Mouse (Mus musculus) MEL (cell line): Measurements from ENCODE around the gene Exoc4. TPM values are rescaled to one million over a fixed set of nuclear protein-coding genes. Genes with fewer than 3 reads are reported as not detected.

Experiments used
- DNase-seq: peaks from one replicate; pipeline ENCODE4 v3.0.0; 2011; ENCODE audit warnings: low read depth, low spot score
- H3K27ac ChIP-seq: 2 replicates; pipeline ENCODE4 v1.5.1; 2012; ENCODE audit warnings: low read depth, mild to moderate bottlenecking, control low read depth, low read length, moderate library complexity; ENCODE audit not compliant: control insufficient read depth
- H3K27me3 ChIP-seq, 2 experiments: fragments of 150-350 bp in 1 of 2; sonication (generic) in 1 of 2; 2 replicates each; pipeline ENCODE4 v1.6.1; 2012; ENCODE audit warnings: low read length in 2 of 2, mild to moderate bottlenecking in 2 of 2, improper control_type of control experiment in 1 of 2, moderate library complexity in 1 of 2; ENCODE audit not compliant: insufficient read depth in 2 of 2, control insufficient read depth in 1 of 2
- H3K36me3 ChIP-seq, 2 experiments: 2 replicates each; pipeline ENCODE4 v1.6.1; 2012 to 2014; ENCODE audit warnings: low read length in 2 of 2, improper control_type of control experiment in 1 of 2, inconsistent platforms in 1 of 2, mild to moderate bottlenecking in 1 of 2; ENCODE audit not compliant: insufficient read depth in 2 of 2, control insufficient read depth in 1 of 2
- H3K4me1 ChIP-seq, 2 experiments: fragments of 150-350 bp in 1 of 2; sonication (generic) in 1 of 2; 2 replicates each; pipeline ENCODE4 v1.6.1; 2012; ENCODE audit warnings: low read length in 2 of 2, improper control_type of control experiment in 1 of 2, mild to moderate bottlenecking in 1 of 2; ENCODE audit not compliant: insufficient read depth in 2 of 2, control insufficient read depth in 1 of 2
- H3K4me3 ChIP-seq, 2 experiments: fragments of 150-350 bp in 1 of 2; sonication (generic) in 1 of 2; 2 replicates each; pipeline ENCODE4 v1.5.1; 2012; ENCODE audit warnings: low read depth in 2 of 2, low read length in 2 of 2, mild to moderate bottlenecking in 2 of 2, moderate library complexity in 2 of 2, control low read depth in 1 of 2, improper control_type of control experiment in 1 of 2; ENCODE audit not compliant: control insufficient read depth in 1 of 2, insufficient read depth in 1 of 2
- H3K79me2 ChIP-seq: 2 replicates; pipeline ENCODE4 v1.6.1; 2012; ENCODE audit warnings: mild to moderate bottlenecking, low read length, moderate library complexity; ENCODE audit not compliant: control insufficient read depth, poor library complexity, insufficient read depth
- H3K9ac ChIP-seq: 2 replicates; pipeline ENCODE4 v1.6.1; 2012; ENCODE audit warnings: low read depth, mild to moderate bottlenecking, control low read depth, low read length, moderate library complexity; ENCODE audit not compliant: control insufficient read depth, poor library complexity, severe bottlenecking
- H3K9me3 ChIP-seq: fragments of 150-350 bp; sonication (generic); replicated peaks from 2 replicates; pipeline ENCODE4 v1.6.1; 2012; ENCODE audit warnings: mild to moderate bottlenecking, low read length, improper control_type of control experiment, moderate library complexity; ENCODE audit not compliant: insufficient read depth
- BHLHE40 ChIP-seq: IDR thresholded peaks from 2 replicates; pipeline ENCODE4 v1.6.1; 2012; ENCODE audit warnings: low read depth, mild to moderate bottlenecking, inconsistent platforms, low read length, improper control_type of control experiment, borderline replicate concordance
- CHD1 ChIP-seq: IDR thresholded peaks from 2 replicates; pipeline ENCODE4 v1.6.1; 2012; ENCODE audit warnings: low read depth, mild to moderate bottlenecking, inconsistent platforms, low read length, improper control_type of control experiment
- E2F4 ChIP-seq: IDR thresholded peaks from 2 replicates; pipeline ENCODE4 v1.6.1; 2011; ENCODE audit warnings: low read depth, low read length, improper control_type of control experiment, borderline replicate concordance
- ELF1 ChIP-seq: IDR thresholded peaks from 2 replicates; pipeline ENCODE4 v1.6.1; 2014; ENCODE audit warnings: low read depth, mild to moderate bottlenecking, inconsistent platforms, low read length, improper control_type of control experiment, moderate library complexity
- GABPA ChIP-seq: IDR thresholded peaks from 2 replicates; pipeline ENCODE4 v1.6.1; 2012; ENCODE audit warnings: low read depth, mild to moderate bottlenecking, inconsistent platforms, low read length, improper control_type of control experiment, moderate library complexity
- HCFC1 ChIP-seq: IDR thresholded peaks from 2 replicates; pipeline ENCODE4 v1.6.1; 2012; ENCODE audit warnings: low read depth, mild to moderate bottlenecking, inconsistent platforms, low read length, improper control_type of control experiment, moderate library complexity
- KAT2A ChIP-seq: conservative IDR thresholded peaks from 2 replicates; pipeline ENCODE4 v1.6.1; 2012; ENCODE audit warnings: low read depth, low read length, improper control_type of control experiment, inconsistent platforms
- MAFK ChIP-seq: IDR thresholded peaks from 2 replicates; pipeline ENCODE4 v1.6.1; 2011; ENCODE audit warnings: low read depth, mild to moderate bottlenecking, low read length, improper control_type of control experiment, borderline replicate concordance
- MAX ChIP-seq: IDR thresholded peaks from 2 replicates; pipeline ENCODE4 v1.6.1; 2011; ENCODE audit warnings: low read length, improper control_type of control experiment
- MXI1 ChIP-seq: IDR thresholded peaks from 2 replicates; pipeline ENCODE4 v1.6.1; 2011; ENCODE audit warnings: mild to moderate bottlenecking, low read depth, low read length, improper control_type of control experiment
- POLR2A ChIP-seq, 2 experiments: IDR thresholded peaks; 2 replicates each; pipeline ENCODE4 v1.6.1; 2011 to 2012; ENCODE audit warnings: low read length in 2 of 2, mild to moderate bottlenecking in 2 of 2, control low read depth in 1 of 2, improper control_type of control experiment in 1 of 2, low read depth in 1 of 2, moderate library complexity in 1 of 2; ENCODE audit not compliant: control insufficient read depth in 1 of 2, insufficient read depth in 1 of 2, poor library complexity in 1 of 2
- SMC3 ChIP-seq: IDR thresholded peaks from 2 replicates; pipeline ENCODE4 v1.6.1; 2011; ENCODE audit warnings: low read depth, low read length, improper control_type of control experiment
- TAL1 ChIP-seq: IDR thresholded peaks from 2 replicates; pipeline ENCODE4 v1.6.1; 2012; ENCODE audit warnings: mild to moderate bottlenecking, inconsistent platforms, low read length, moderate library complexity, mixed read lengths
- UBTF ChIP-seq: IDR thresholded peaks from 2 replicates; pipeline ENCODE4 v1.6.1; 2012; ENCODE audit warnings: low read depth, mild to moderate bottlenecking, inconsistent platforms, low read length, improper control_type of control experiment, moderate library complexity, borderline replicate concordance; ENCODE audit not compliant: insufficient read depth
- USF1 ChIP-seq: IDR thresholded peaks from 2 replicates; pipeline ENCODE4 v1.6.1; 2014; ENCODE audit warnings: low read depth, mild to moderate bottlenecking, inconsistent platforms, low read length, improper control_type of control experiment, moderate library complexity
- USF2 ChIP-seq, 2 experiments: IDR thresholded peaks; 2 replicates each; pipeline ENCODE4 v1.6.1; 2011 to 2012; ENCODE audit warnings: improper control_type of control experiment in 2 of 2, low read length in 2 of 2, borderline replicate concordance in 1 of 2, inconsistent platforms in 1 of 2, low read depth in 1 of 2, mild to moderate bottlenecking in 1 of 2; ENCODE audit not compliant: insufficient read depth in 1 of 2
- ZNF384 ChIP-seq: IDR thresholded peaks from 2 replicates; pipeline ENCODE4 v1.6.1; 2012; ENCODE audit warnings: low read depth, mild to moderate bottlenecking, inconsistent platforms, low read length, improper control_type of control experiment
- polyA plus RNA-seq, 2 experiments: library from polyadenylated mRNA; stranded (reverse) in 1 of 2; unstranded in 1 of 2; fragments of >175 nt in 1 of 2; fragments of >200 nt in 1 of 2; gene quantifications; 2 replicates each; pipeline versions ENCODE4 v1.2.1 to v1.2.4; 2012; ENCODE audit warnings: low replicate concordance in 2 of 2, low read depth in 1 of 2; ENCODE audit not compliant: insufficient read length in 2 of 2, insufficient read depth in 1 of 2, missing spikeins in 1 of 2
- total RNA-seq: library from RNA; depleted of rRNA; stranded (reverse); fragments of 300-350 nt; gene quantifications from 2 replicates; pipeline ENCODE4 v1.2.3, GENCODE M21; 2012

Exoc4 gene
- total and polyA plus RNA-seq, 3 experiments: 16.4 to 22.6 TPM; not detected in 1

DNA sequence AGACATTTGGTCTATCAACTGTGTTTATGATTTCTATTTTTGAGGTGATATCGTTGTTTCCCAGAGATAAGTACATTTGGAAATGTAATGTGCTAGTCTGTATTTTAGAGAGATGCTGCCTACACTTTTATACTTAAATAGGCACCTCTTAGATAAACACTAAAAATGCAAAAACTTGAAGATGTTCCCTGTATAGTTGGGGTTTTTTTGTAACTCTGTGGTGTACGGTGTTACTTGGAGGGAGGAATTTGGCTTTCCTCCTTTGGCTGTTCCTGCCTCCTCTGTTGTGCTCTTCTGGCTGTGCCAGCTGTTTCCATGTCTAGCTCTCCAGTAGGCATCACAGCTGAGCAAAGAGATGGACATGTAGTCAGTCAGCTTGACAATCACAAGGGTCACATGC, 638.1 kb downstream of the Exoc4 start:
- peaks cover 2 to 10% of the 10 kb centered on the region in 2 experiments; a peak in 2 of 4 replicates for H3K4me1 ChIP-seq
- no peak for TF ChIP-seq SMC3
- no peaks in the 10 kb centered on the region for H3K27me3 ChIP-seq

DNA sequence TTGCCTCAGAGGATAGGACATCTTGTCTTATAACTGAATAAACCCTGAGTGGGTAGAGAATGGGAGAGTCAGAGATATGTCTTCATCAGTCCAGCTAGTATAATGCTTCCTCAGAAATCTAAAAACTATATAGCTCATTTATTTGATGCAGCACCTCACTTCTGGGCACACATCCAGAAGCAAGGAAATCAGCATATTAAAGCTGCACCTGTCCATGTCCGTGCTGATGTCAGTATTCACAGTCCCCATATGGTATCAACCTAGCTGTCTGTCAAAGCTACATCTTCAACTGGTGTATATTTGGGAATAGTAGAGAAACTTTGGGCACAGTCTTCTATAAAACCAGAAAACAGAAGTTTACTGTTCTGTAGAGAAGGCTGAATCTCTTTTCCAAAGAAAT, 642.0 kb downstream of the Exoc4 start:
- H3K4me3 ChIP-seq: no peak overlapping the region
- no peak for TF ChIP-seq MAFK
- no peak for TF ChIP-seq USF2 (IDR thresholded peaks at IDR 0.05; ENCODE audit: borderline replicate concordance in 1 of 2, insufficient read depth in 1 of 2, low read depth in 1 of 2, low read length in 2 of 2)
- TF ChIP-seq KAT2A: no peak
- TF ChIP-seq UBTF: no peak
- TF ChIP-seq E2F4: no peak
- TF ChIP-seq ELF1: no peak
- no peak for TF ChIP-seq MXI1
- no peak for TF ChIP-seq ZNF384
- no peak for TF ChIP-seq BHLHE40
- no peak for TF ChIP-seq GABPA
- TF ChIP-seq POLR2A (IDR thresholded peaks at IDR 0.05; ENCODE audit: control insufficient read depth in 1 of 2, insufficient read depth in 1 of 2, low read depth in 1 of 2, low read length in 2 of 2, poor library complexity in 1 of 2): no peak
- TF ChIP-seq TAL1: no peak
- TF ChIP-seq HCFC1: no peak
- TF ChIP-seq MAX: no peak
- TF ChIP-seq USF1: no peak
- no peak overlapping the region for H3K27ac ChIP-seq
- no peaks in the 10 kb centered on the region for H3K27me3 ChIP-seq
- H3K9me3 ChIP-seq: no peaks in the 10 kb centered on the region
- H3K9ac ChIP-seq: no peak overlapping the region
- no peaks in the 10 kb centered on the region for H3K36me3 ChIP-seq
- no peaks in the 10 kb centered on the region for H3K79me2 ChIP-seq
- no peaks in the 10 kb centered on the region; a peak in 1 of 4 replicates for H3K4me1 ChIP-seq
- no peak for DNase-seq

More for the DNA sequence above, 638.1 kb downstream of the Exoc4 start:
- no peak overlapping the region for H3K9ac ChIP-seq
- H3K36me3 ChIP-seq: peaks cover 0 to 7% of the 10 kb centered on the region in 2 experiments; a peak in 1 of 4 replicates
- H3K27ac ChIP-seq: no peak overlapping the region
- no peaks in the 10 kb centered on the region for H3K9me3 ChIP-seq
- DNase-seq: no peak
- no peak overlapping the region for H3K4me3 ChIP-seq
- no peaks in the 10 kb centered on the region for H3K79me2 ChIP-seq

DNA sequence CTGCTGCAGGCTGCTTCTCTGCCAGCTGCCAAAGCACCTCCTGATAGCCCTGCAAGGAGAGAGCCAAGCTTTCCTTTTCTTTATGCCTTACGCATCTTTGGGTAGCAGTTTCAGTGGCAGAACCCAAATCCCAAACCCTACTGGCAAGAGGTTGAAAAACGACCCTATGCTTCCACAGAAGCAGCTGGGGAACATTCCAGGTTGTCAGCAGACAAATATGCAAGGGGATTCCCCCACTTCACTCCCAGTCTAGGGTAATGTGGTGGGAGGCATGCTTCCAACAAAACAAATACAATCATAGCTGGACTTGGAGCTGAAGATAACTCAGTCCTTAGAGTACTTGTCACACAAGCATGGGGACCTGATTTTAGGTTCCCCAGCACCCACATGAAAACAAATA, 643.3 kb downstream of the Exoc4 start:
- Histone ChIP-seq H3K36me3 (no peaks in the 10 kb centered on the region), H3K9ac (no peak overlapping the region), H3K27ac (no peak overlapping the region), H3K79me2 (no peaks in the 10 kb centered on the region), H3K9me3 (no peaks in the 10 kb centered on the region), H3K4me3 (no peak overlapping the region), H3K4me1 (no peaks in the 10 kb centered on the region; a peak in 1 of 4 replicates), H3K27me3 (no peaks in the 10 kb centered on the region)
- no peak for DNase-seq
- no peak for TF ChIP-seq CHD1
